Comparison of ENCODE assay signal across 7 mouse cellular contexts in the genomic region with DNA sequence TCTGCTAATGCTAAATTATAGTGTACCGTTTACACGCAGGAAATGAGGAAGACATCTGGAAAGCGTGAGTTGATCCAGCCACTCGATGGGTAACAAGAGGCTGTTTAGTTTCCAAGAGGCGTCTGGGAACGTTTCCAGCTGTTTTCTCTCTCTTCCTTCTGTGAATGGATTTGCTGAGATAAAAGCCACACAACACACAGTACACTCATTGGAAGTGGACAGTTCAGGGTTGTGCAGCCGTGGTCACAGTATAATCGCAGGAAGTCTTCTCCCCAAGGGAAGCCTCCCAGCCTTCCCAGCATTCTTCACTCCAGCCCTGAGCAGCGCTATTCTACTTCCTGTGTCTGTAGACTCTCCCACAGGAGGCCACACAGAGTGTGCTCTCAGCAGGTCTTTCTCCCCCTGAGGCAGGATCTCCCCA. TPM values are rescaled to one million over a fixed set of nuclear protein-coding genes. Genes with fewer than 3 reads are reported as not detected.
DNase-seq lines count a peak whose midpoint lies in the region; ATAC-seq and TF ChIP-seq lines count a peak whose summit lies in the region.

No protein-coding gene starts in this region.

- no peaks in the 10 kb centered on the region for H3K27me3 ChIP-seq in heart, embryonic 10.5 days (ENCODE audit: insufficient read depth, poor library complexity, severe bottlenecking)
- no peaks in the 10 kb centered on the region for H3K27me3 ChIP-seq in liver, embryonic 15.5 days
- no peaks in the 10 kb centered on the region for H3K27me3 ChIP-seq in small intestine, adult 2 months (ENCODE audit: control insufficient read depth, insufficient read depth, low read length)

- no peak overlapping the region for H3K9ac ChIP-seq in liver, embryonic 15.5 days

- TF ChIP-seq CTCF in small intestine, adult 2 months (IDR thresholded peaks at IDR 0.05; ENCODE audit: extremely low read depth, insufficient read length, insufficient replicate concordance, low read depth, low read length): no peak

- WGBS in heart, embryonic 10.5 days: 53% methylated on average over 9 of the region's 9 CpGs
- WGBS in liver, embryonic 15.5 days (ENCODE audit: insufficient replicate concordance): 56% methylated on average over 9 of the region's 9 CpGs
- 64% methylated on average over 9 of the region's 9 CpGs for WGBS in small intestine, adult 2 months

- TF ChIP-seq POLR2A in small intestine, adult 2 months (IDR thresholded peaks at IDR 0.05; ENCODE audit: low read depth, low read length): no peak

- H3K36me3 ChIP-seq in heart, embryonic 10.5 days: peaks cover 31% of the 10 kb centered on the region
- H3K36me3 ChIP-seq in liver, embryonic 15.5 days (replicated peaks): 0 out of 2 replicates have a peak, but pooled peaks cover 5% of the 10 kb centered on the region
- H3K36me3 ChIP-seq in small intestine, adult 2 months (ENCODE audit: control insufficient read depth, insufficient read depth, low read length): peaks cover 5% of the 10 kb centered on the region; the same call in 1 of the 2 replicates

- DNase-seq in NIH3T3 (ENCODE audit: low read depth): peak; percentile 19
- DNase-seq in adrenal gland, postnatal 36 days: peak; percentile 34 to 57
- DNase-seq in heart, embryonic 10.5 days (ENCODE audit: low spot score): no peak
- DNase-seq in kidney, adult 9 months: peak; percentile 67
- DNase-seq in natural killer cell, adult 2 months (ENCODE audit: low spot score in 2 of 2): no peak

- ATAC-seq in liver, embryonic 15.5 days (ENCODE audit: insufficient read depth): peak; percentile 52; the same call in 1 of the 2 replicates

- H3K4me1 ChIP-seq in heart, embryonic 10.5 days: peaks cover 3% of the 10 kb centered on the region; the same call in 1 of the 2 replicates
- H3K4me1 ChIP-seq in liver, embryonic 15.5 days (replicated peaks): peaks cover 8% of the 10 kb centered on the region; the same call in 1 of the 2 replicates
- no peaks in the 10 kb centered on the region for H3K4me1 ChIP-seq in small intestine, adult 2 months (ENCODE audit: control insufficient read depth, insufficient read depth, insufficient read length, low read length)

- H3K4me3 ChIP-seq in heart, embryonic 10.5 days: no peak overlapping the region
- H3K4me3 ChIP-seq in liver, embryonic 15.5 days (replicated peaks): no peak overlapping the region
- no peak overlapping the region for H3K4me3 ChIP-seq in small intestine, adult 2 months (ENCODE audit: low read depth, low read length)

- no peaks in the 10 kb centered on the region for H3K9me3 ChIP-seq in heart, embryonic 10.5 days
- H3K9me3 ChIP-seq in liver, embryonic 15.5 days (replicated peaks): no peaks in the 10 kb centered on the region

- H3K4me2 ChIP-seq in liver, embryonic 15.5 days: no peak overlapping the region

- H3K27ac ChIP-seq in heart, embryonic 10.5 days: peak overlapping the region; percentile 69
- H3K27ac ChIP-seq in liver, embryonic 15.5 days (replicated peaks): 0 out of 2 replicates have a peak overlapping the region, but pooled peaks have one; percentile 29
- H3K27ac ChIP-seq in small intestine, adult 2 months (ENCODE audit: insufficient read depth, low read depth, low read length): peak overlapping the region; percentile 17

RNA-seq across cellular contexts. Expression of gene Tango6, which starts 22.0 kb away (rescaled TPM):
- total RNA-seq in adrenal gland, postnatal 36 days (2021): 10 to 100 TPM in 1 of 2 experiments, 1 to 10 TPM in 1; 8.2 to 11.1 TPM
- 10.5 and 10.9 TPM in 2 replicates for polyA plus RNA-seq in heart, embryonic 10.5 days (2016; fragmentation: Nextera tagmentation; extraction: Ambion mirVana)
- polyA plus RNA-seq in liver, embryonic 15.5 days (2015; fragmentation: Nextera tagmentation; extraction: Ambion mirVana): 3.1 and 3.4 TPM in 2 replicates
- polyA plus RNA-seq in small intestine, adult 2 months (2012; rRNA removed): 1.2 and 2.1 TPM in 2 replicates

Comparison
In these comparisons a context has a peak if more than half of its experiments do, and no peak if none do; other contexts are left out.
1. DNase-seq: peak in NIH3T3 (single experiment), adrenal gland, postnatal 36 days (2 of 2) and kidney, adult 9 months (single experiment); none in heart, embryonic 10.5 days (single experiment) and natural killer cell, adult 2 months (0 of 2).
2. H3K27ac ChIP-seq: peak in every context shown above with its lines; median percentile 69 in heart, embryonic 10.5 days; 29 in liver, embryonic 15.5 days; 17 in small intestine, adult 2 months.